1 mouse cellular context compared by ENCODE assay signal in the genomic region with DNA sequence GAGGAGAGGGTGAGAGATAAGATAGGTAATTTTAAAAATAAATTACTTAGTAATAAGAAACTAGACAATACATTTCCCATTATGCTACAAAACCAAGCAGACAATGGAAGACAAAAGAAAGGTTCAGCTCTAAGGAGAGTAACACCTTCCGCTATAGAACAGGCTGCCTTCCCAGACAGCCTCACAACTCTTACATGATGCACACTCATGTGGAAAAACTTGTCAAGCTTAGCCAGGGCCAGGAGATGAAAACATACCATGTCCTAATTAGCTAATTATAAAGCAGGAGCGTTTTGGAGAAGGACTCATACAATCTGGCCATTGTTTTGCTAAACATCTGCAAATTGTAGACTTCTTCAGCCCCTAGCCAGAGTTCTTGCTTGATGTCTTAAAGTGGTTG. TPM values are rescaled to one million over a fixed set of nuclear protein-coding genes. Genes with fewer than 3 reads are reported as not detected.
"Had no signal": no experiment of that assay in that cellular context is flagged by ENCODE, and none has a peak within 500 bp of the region (broad histone marks: within the 10 kb centered on the region; RNA-seq: fewer than 3 reads in every experiment).

No protein-coding gene starts in this region.

RNA-seq across cellular contexts. Expression of a gene that starts 29.0 kb away (rescaled TPM):
- polyA plus RNA-seq: macrophage had no signal
